ENCODE assay signal across 23 mouse cellular contexts in the genomic region with DNA sequence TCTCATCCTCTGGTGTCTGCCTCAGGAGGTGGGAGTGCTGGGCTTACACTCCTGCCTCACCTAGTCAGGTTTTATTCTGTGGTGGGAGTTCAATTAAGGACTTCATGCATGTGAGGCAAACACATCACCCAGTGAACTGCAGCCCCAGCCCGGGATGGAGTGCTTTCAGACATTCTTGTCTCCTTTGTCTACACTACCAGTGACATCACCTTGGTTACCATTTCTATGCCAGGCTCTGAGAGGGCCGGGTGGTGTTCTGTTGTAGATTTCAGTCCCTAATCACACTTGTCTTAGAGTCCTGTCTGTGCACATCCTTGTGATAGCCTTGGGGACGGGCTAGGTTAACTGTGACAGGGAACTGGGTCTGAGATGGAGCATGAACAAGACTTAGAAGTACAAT. TPM values are rescaled to one million over a fixed set of nuclear protein-coding genes. Genes with fewer than 3 reads are reported as not detected.
DNase-seq lines count a peak whose midpoint lies in the region; ATAC-seq and TF ChIP-seq lines count a peak whose summit lies in the region.
"Had no signal": no experiment of that assay in that cellular context is flagged by ENCODE, and none has a peak within 500 bp of the region (broad histone marks: within the 10 kb centered on the region; RNA-seq: fewer than 3 reads in every experiment).

No protein-coding gene starts in this region.

- DNase-seq in gastrocnemius, adult 2 months = peak; percentile 15
- no peak for DNase-seq in gastrocnemius, postnatal 10 days
- no peak for DNase-seq in midbrain, embryonic 10.5 days (ENCODE audit: low spot score)
- DNase-seq in R1 (ENCODE audit: low read depth, low spot score) = peak; percentile 65
- DNase-seq in lung, postnatal 4 days = no peak
- DNase-seq: adrenal gland, adult 8-10 months; B cell, adult 2 months; cerebellum, adult 9-10 months; heart, adult 2 months; heart, postnatal 10 days; kidney, adult 11 months; liver, embryonic 13.5 days; right cerebral cortex, postnatal 14 days; spleen, adult 18-20 months; thymus, postnatal 25 days had no signal

- no peak for ATAC-seq in midbrain, embryonic 16.5 days
- ATAC-seq in forebrain, embryonic 13.5 days = peak; percentile 38; the same call in 1 of the 2 replicates
- no peak for ATAC-seq in granulocyte monocyte progenitor cell, adult 5-6 weeks (replicated peaks; ENCODE audit: poor library complexity, severe bottlenecking)

- H3K4me1 ChIP-seq in midbrain, embryonic 10.5 days = peaks cover 83% of the 10 kb centered on the region
- peaks cover 13% of the 10 kb centered on the region; the same call in 1 of the 2 replicates for H3K4me1 ChIP-seq in midbrain, embryonic 16.5 days (ENCODE audit: control insufficient read depth, insufficient read depth, low read length)
- H3K4me1 ChIP-seq in forebrain, embryonic 13.5 days = peaks cover 61% of the 10 kb centered on the region

- H3K27ac ChIP-seq in gastrocnemius, adult 2 months = peak overlapping the region; percentile 91
- H3K27ac ChIP-seq in midbrain, embryonic 10.5 days (replicated peaks) = peak overlapping the region; percentile 68
- H3K27ac ChIP-seq in midbrain, embryonic 16.5 days (ENCODE audit: low read length) = no peak overlapping the region
- H3K27ac ChIP-seq in forebrain, embryonic 13.5 days = no peak overlapping the region; the same call in 1 of the 2 replicates
- H3K27ac ChIP-seq: heart, adult 2 months; kidney, postnatal 0 days; limb, embryonic 13.5 days; liver, embryonic 13.5 days; lung, embryonic 15.5 days; macrophage; neural tube, embryonic 12.5 days had no signal

- no peak overlapping the region for H3K4me2 ChIP-seq in midbrain, embryonic 16.5 days (ENCODE audit: low read length)
- H3K4me2 ChIP-seq in forebrain, embryonic 13.5 days = no peak overlapping the region
- H3K4me2 ChIP-seq: limb, embryonic 13.5 days; liver, embryonic 13.5 days; lung, embryonic 15.5 days; neural tube, embryonic 12.5 days had no signal

- H3K9me3 ChIP-seq in midbrain, embryonic 10.5 days (replicated peaks) = no peaks in the 10 kb centered on the region
- H3K9me3 ChIP-seq in midbrain, embryonic 16.5 days (replicated peaks; ENCODE audit: control insufficient read depth, low read length, poor library complexity, severe bottlenecking) = no peaks in the 10 kb centered on the region
- H3K9me3 ChIP-seq in forebrain, embryonic 13.5 days (replicated peaks) = no peaks in the 10 kb centered on the region
- H3K9me3 ChIP-seq: limb, embryonic 13.5 days; liver, embryonic 13.5 days; lung, embryonic 15.5 days; neural tube, embryonic 12.5 days had no signal

- peaks cover 17% of the 10 kb centered on the region for H3K36me3 ChIP-seq in midbrain, embryonic 10.5 days
- no peaks in the 10 kb centered on the region for H3K36me3 ChIP-seq in midbrain, embryonic 16.5 days (ENCODE audit: control insufficient read depth, insufficient read depth, low read length)
- 0 out of 2 replicates have a peak, but pooled peaks cover 7% of the 10 kb centered on the region for H3K36me3 ChIP-seq in forebrain, embryonic 13.5 days (ENCODE audit: poor library complexity, severe bottlenecking)
- H3K36me3 ChIP-seq: limb, embryonic 13.5 days; liver, embryonic 13.5 days; lung, embryonic 15.5 days had no signal

- no peak overlapping the region for H3K9ac ChIP-seq in midbrain, embryonic 16.5 days (ENCODE audit: low read depth, low read length)
- no peak overlapping the region for H3K9ac ChIP-seq in forebrain, embryonic 13.5 days
- H3K9ac ChIP-seq: liver, embryonic 13.5 days; lung, embryonic 15.5 days had no signal

- peaks cover 37% of the 10 kb centered on the region for H3K27me3 ChIP-seq in midbrain, embryonic 10.5 days (ENCODE audit: low read depth, poor library complexity, severe bottlenecking)
- H3K27me3 ChIP-seq in midbrain, embryonic 16.5 days (ENCODE audit: control insufficient read depth, insufficient read depth, low read depth, low read length) = no peaks in the 10 kb centered on the region; the same call in none of the 2 replicates
- peaks cover 6% of the 10 kb centered on the region; the same call in 1 of the 2 replicates for H3K27me3 ChIP-seq in forebrain, embryonic 13.5 days
- H3K27me3 ChIP-seq: lung, embryonic 15.5 days had no signal

- no peak for TF ChIP-seq CTCF in gastrocnemius, adult 2 months (IDR thresholded peaks at IDR 0.05)

- H3K4me3 ChIP-seq in gastrocnemius, adult 2 months = no peak overlapping the region
- no peak overlapping the region for H3K4me3 ChIP-seq in midbrain, embryonic 10.5 days
- no peak overlapping the region for H3K4me3 ChIP-seq in midbrain, embryonic 16.5 days (ENCODE audit: low read depth, low read length)
- no peak overlapping the region for H3K4me3 ChIP-seq in forebrain, embryonic 13.5 days
- H3K4me3 ChIP-seq: heart, adult 2 months; limb, embryonic 13.5 days; liver, embryonic 13.5 days; lung, embryonic 15.5 days; neural tube, embryonic 12.5 days had no signal

- intact Hi-C loops in gastrocnemius, adult 2 months (cut with DNase I) = no loop called here

- WGBS in midbrain, embryonic 10.5 days = 27% methylated on average over 3 of the region's 3 CpGs
- 24% methylated on average over 3 of the region's 3 CpGs for WGBS in midbrain, embryonic 16.5 days
- WGBS in forebrain, embryonic 13.5 days = 20% methylated on average over 3 of the region's 3 CpGs

RNA-seq across cellular contexts. Expression of a gene that starts 35.6 kb away (rescaled TPM):
- total RNA-seq in gastrocnemius, adult 2 months (2021) = 100 to 1,000 TPM; 122 to 144 TPM
- total RNA-seq in gastrocnemius, postnatal 10 days (2021) = 100 to 1,000 TPM; 121 to 133 TPM
- 70.6 and 78.8 TPM in 2 replicates for polyA plus RNA-seq in midbrain, embryonic 10.5 days (2016; fragmentation: Nextera tagmentation; extraction: Ambion mirVana)
- polyA plus RNA-seq in midbrain, embryonic 16.5 days (2015; fragmentation: Nextera tagmentation; extraction: Ambion mirVana) = 65.4 and 66.9 TPM in 2 replicates
- 70.4 and 70.9 TPM in 2 replicates for polyA plus RNA-seq in forebrain, embryonic 13.5 days (2015; fragmentation: Nextera tagmentation; extraction: Ambion mirVana)
- total RNA-seq in granulocyte monocyte progenitor cell, adult 5-6 weeks (2014; fragmentation: Nextera tagmentation) = 69.0 and 88.8 TPM in 2 replicates
- total RNA-seq in granulocyte monocyte progenitor cell, adult 5-6 weeks (2017) = 54.9 and 57.7 TPM in 2 replicates

Comparison
In these comparisons a context has a peak if more than half of its experiments do, and no peak if none do; other contexts are left out.
1. DNase-seq: peak in gastrocnemius, adult 2 months (single experiment) and R1 (single experiment); none in gastrocnemius, postnatal 10 days (single experiment), midbrain, embryonic 10.5 days (single experiment) and lung, postnatal 4 days (0 of 2).
2. H3K27ac ChIP-seq: peak in gastrocnemius, adult 2 months (single experiment) and midbrain, embryonic 10.5 days (single experiment); none in midbrain, embryonic 16.5 days (single experiment) and forebrain, embryonic 13.5 days (single experiment).